Mouse (Mus musculus) megakaryocyte, embryonic 14.5 days (primary cell): Measurements from ENCODE around the gene Nfkbia. TPM values are rescaled to one million over a fixed set of nuclear protein-coding genes. Genes with fewer than 3 reads are reported as not detected.

Experiments used
- H3K27me3 ChIP-seq: replicated peaks from 2 replicates; pipeline ENCODE3; 2012; ENCODE audit warnings: inconsistent platforms
- H3K36me3 ChIP-seq: replicated peaks from 2 replicates; pipeline ENCODE3; 2012; ENCODE audit warnings: low read length, inconsistent platforms, mixed read lengths
- H3K4me1 ChIP-seq: 2 replicates; pipeline ENCODE4 v1.6.1; 2012; ENCODE audit warnings: inconsistent platforms
- H3K4me3 ChIP-seq: replicated peaks from 2 replicates; pipeline ENCODE3; 2012; ENCODE audit warnings: moderate library complexity, mild to moderate bottlenecking, inconsistent platforms
- H3K9me3 ChIP-seq: 2 replicates; pipeline ENCODE4 v1.6.1; 2012; ENCODE audit warnings: inconsistent platforms
- FLI1 ChIP-seq: IDR thresholded peaks from 2 replicates; pipeline ENCODE4 v1.6.1; 2012; ENCODE audit warnings: low read length, inconsistent platforms, mixed read lengths
- GATA1 ChIP-seq: IDR thresholded peaks from 3 replicates; pipeline ENCODE4 v1.6.1; 2012; ENCODE audit warnings: mixed read lengths, low read length, inconsistent platforms, borderline replicate concordance
- polyA plus RNA-seq: library from polyadenylated mRNA; stranded (reverse); fragments of >175 nt; gene quantifications from 2 replicates; pipeline ENCODE4 v1.2.3, GENCODE M21; 2012; ENCODE audit warnings: low replicate concordance; ENCODE audit not compliant: insufficient read depth

Gene Nfkbia
- polyA plus RNA-seq, 1 experiment, result 92.2 TPM

- Histone ChIP-seq H3K9me3 (no peaks in the 10 kb centered on the region), H3K36me3 (no peaks in the 10 kb centered on the region), H3K4me3 (no peak overlapping the region), H3K4me1 (peaks cover 11% of the 10 kb centered on the region), H3K27me3 (peaks cover 18% of the 10 kb centered on the region)
- TF ChIP-seq GATA1 (no peak), FLI1 (no peak)
These were observed 15.0 kb upstream of the Nfkbia start for GRCm38 (mm10) chr12:55507332-55507935.

GRCm38 (mm10) chr12:55506029-55506330 lies 13.5 kb upstream of the Nfkbia start:
- Histone ChIP-seq H3K4me3 (no peak overlapping the region), H3K36me3 (no peaks in the 10 kb centered on the region), H3K9me3 (no peaks in the 10 kb centered on the region), H3K4me1 (peaks cover 11% of the 10 kb centered on the region), H3K27me3 (peaks cover 22% of the 10 kb centered on the region)
- no peak for TF ChIP-seq GATA1
- no peak for TF ChIP-seq FLI1

- Histone ChIP-seq H3K27me3 (peaks cover 22% of the 10 kb centered on the region), H3K4me3 (no peak overlapping the region), H3K36me3 (no peaks in the 10 kb centered on the region), H3K9me3 (no peaks in the 10 kb centered on the region), H3K4me1 (peaks cover 11% of the 10 kb centered on the region)
- no peak for TF ChIP-seq GATA1
These were observed 13.0 kb upstream of the Nfkbia start for GRCm38 (mm10) chr12:55505314-55506028.

GRCm38 (mm10) chr12:55499031-55499430 lies 6.6 kb upstream of the Nfkbia start:
- peaks cover 16% of the 10 kb centered on the region for H3K27me3 ChIP-seq

GRCm38 (mm10) chr12:55497737-55498136 lies 5.3 kb upstream of the Nfkbia start:
- Histone ChIP-seq H3K4me3 (no peak overlapping the region), H3K9me3 (no peaks in the 10 kb centered on the region), H3K4me1 (peaks cover 46% of the 10 kb centered on the region), H3K36me3 (no peaks in the 10 kb centered on the region), H3K27me3 (peaks cover 10% of the 10 kb centered on the region)
- TF ChIP-seq GATA1 (no peak), FLI1 (no peak)

More at GRCm38 (mm10) chr12:55499031-55499430, 6.6 kb upstream of the Nfkbia start:
- no peaks in the 10 kb centered on the region for H3K9me3 ChIP-seq
- peak overlapping the region; percentile 76 for H3K4me3 ChIP-seq
- TF ChIP-seq FLI1, result no peak
- TF ChIP-seq GATA1, result no peak
- no peaks in the 10 kb centered on the region for H3K36me3 ChIP-seq
- peaks cover 38% of the 10 kb centered on the region for H3K4me1 ChIP-seq

GRCm38 (mm10) chr12:55495902-55496605 lies 3.6 kb upstream of the Nfkbia start:
- no peak overlapping the region for H3K4me3 ChIP-seq
- peaks cover under 1% of the 10 kb centered on the region for H3K27me3 ChIP-seq
- H3K4me1 ChIP-seq, result peaks cover 54% of the 10 kb centered on the region
- H3K36me3 ChIP-seq, result peaks cover 5% of the 10 kb centered on the region
- no peak for TF ChIP-seq GATA1
- TF ChIP-seq FLI1, result no peak
- no peaks in the 10 kb centered on the region for H3K9me3 ChIP-seq

GRCm38 (mm10) chr12:55495114-55495901 lies 2.9 kb upstream of the Nfkbia start:
- Histone ChIP-seq H3K9me3 (no peaks in the 10 kb centered on the region), H3K36me3 (peaks cover 12% of the 10 kb centered on the region), H3K4me1 (peaks cover 61% of the 10 kb centered on the region), H3K27me3 (no peaks in the 10 kb centered on the region), H3K4me3 (peak overlapping the region; percentile 38)
- TF ChIP-seq GATA1 (no peak), FLI1 (no peak)

GRCm38 (mm10) chr12:55493381-55493780 lies 934 bp upstream of the Nfkbia start:
- Histone ChIP-seq H3K9me3 (no peaks in the 10 kb centered on the region), H3K4me1 (peaks cover 65% of the 10 kb centered on the region), H3K27me3 (no peaks in the 10 kb centered on the region), H3K36me3 (peaks cover 32% of the 10 kb centered on the region), H3K4me3 (peak overlapping the region; percentile 97)
- TF ChIP-seq FLI1, result no peak
- TF ChIP-seq GATA1, result no peak

- peaks cover 3% of the 10 kb centered on the region for H3K27me3 ChIP-seq
- H3K4me1 ChIP-seq, result peaks cover 67% of the 10 kb centered on the region
- no peak for TF ChIP-seq FLI1
- TF ChIP-seq GATA1, result no peak
- peaks cover 36% of the 10 kb centered on the region for H3K36me3 ChIP-seq
- H3K4me3 ChIP-seq, result peak overlapping the region; percentile 97
- no peaks in the 10 kb centered on the region for H3K9me3 ChIP-seq
These were observed 494 bp upstream of the Nfkbia start for GRCm38 (mm10) chr12:55492941-55493340.
